Mouse (Mus musculus) liver, embryonic 15.5 days (tissue): ENCODE results near the gene Ptprm. TPM values are rescaled to one million over a fixed set of nuclear protein-coding genes. Genes with fewer than 3 reads are reported as not detected.

Experiments used
- ATAC-seq: fragments of 200-750 bp; cut with Nextera tagmentation; 2 replicates; pipeline ENCODE4 v1.8.0; 2017; ENCODE audit warnings: moderate number of reproducible peaks, mild to moderate bottlenecking, moderate library complexity; ENCODE audit not compliant: insufficient read depth
- H3K27ac ChIP-seq: fragments of 300-500 bp; sonication (generic); replicated peaks from 2 replicates; pipeline ENCODE4 v1.5.1; 2015; ENCODE audit warnings: mild to moderate bottlenecking, inconsistent platforms
- H3K27me3 ChIP-seq: fragments of 300-500 bp; sonication (generic); 2 replicates; pipeline ENCODE4 v1.6.1; 2015; ENCODE audit warnings: mild to moderate bottlenecking, inconsistent platforms
- H3K36me3 ChIP-seq: fragments of 300-500 bp; sonication (generic); replicated peaks from 2 replicates; pipeline ENCODE4 v1.6.1; 2015; ENCODE audit warnings: moderate library complexity, mild to moderate bottlenecking, inconsistent platforms
- H3K4me1 ChIP-seq: fragments of 300-500 bp; sonication (generic); replicated peaks from 2 replicates; pipeline ENCODE4 v1.6.1; 2015; ENCODE audit warnings: inconsistent platforms
- H3K4me2 ChIP-seq: fragments of 300-500 bp; sonication (generic); 2 replicates; pipeline ENCODE4 v1.6.1; 2015; ENCODE audit warnings: moderate library complexity, mild to moderate bottlenecking, inconsistent platforms
- H3K4me3 ChIP-seq: fragments of 300-500 bp; sonication (generic); replicated peaks from 2 replicates; pipeline ENCODE4 v1.5.1; 2015; ENCODE audit warnings: mild to moderate bottlenecking, inconsistent platforms
- H3K9ac ChIP-seq: fragments of 300-500 bp; sonication (generic); 2 replicates; pipeline ENCODE4 v1.6.1; 2015; ENCODE audit warnings: moderate library complexity, mild to moderate bottlenecking, inconsistent platforms
- H3K9me3 ChIP-seq: fragments of 300-500 bp; sonication (generic); replicated peaks from 2 replicates; pipeline ENCODE4 v1.6.1; 2016; ENCODE audit warnings: inconsistent platforms
- WGBS: fragments of 180-500 bp; shearing (Covaris S2); methylation state at CpG from one replicate; pipeline ENCODE4 v1.1.7; 2015; ENCODE audit warnings: mixed read lengths; ENCODE audit not compliant: insufficient replicate concordance; 5-methylcytosine and 5-hydroxymethylcytosine counted together
- polyA plus RNA-seq: library from polyadenylated mRNA; unstranded; fragments of >200 nt; fragmentation: Nextera tagmentation; extraction: Ambion mirVana; gene quantifications from 2 replicates; pipeline ENCODE4 v1.2.1, GENCODE M21; 2015

The Ptprm gene
- polyA plus RNA-seq, 1 experiment from 2014 or later: 1.4 TPM

DNA sequence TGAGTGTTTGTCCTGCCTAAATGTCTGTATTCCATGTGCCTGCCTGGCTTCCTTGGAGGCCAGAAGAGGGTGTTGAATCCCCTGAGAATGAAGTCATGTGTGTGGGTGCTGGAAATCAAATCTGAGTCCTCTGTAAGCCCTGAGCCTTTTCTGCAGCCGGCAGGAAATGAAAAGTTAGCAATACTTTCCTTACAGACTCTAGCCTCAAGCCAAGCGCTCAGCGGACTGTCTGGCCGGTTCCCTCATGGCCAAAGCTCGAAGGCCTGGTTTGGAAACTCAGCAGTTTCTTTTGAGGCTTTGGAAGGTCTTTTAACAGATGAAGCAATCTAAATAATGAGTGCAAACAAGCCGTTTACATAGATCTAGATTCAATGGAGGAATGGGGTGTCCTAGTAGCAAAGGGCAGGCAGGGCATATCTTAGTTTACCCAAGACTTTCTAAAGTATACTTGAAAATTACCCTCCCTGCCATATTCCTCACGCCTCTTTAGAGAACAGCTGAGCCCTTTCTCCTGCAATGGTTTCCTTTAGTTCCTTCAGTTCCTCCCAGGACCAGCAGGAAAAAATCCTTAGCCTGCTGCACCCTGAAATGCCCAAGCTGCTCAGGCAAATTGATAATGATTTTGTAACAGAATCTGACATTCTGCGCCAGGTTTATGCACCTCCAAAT lies 144.4 kb downstream of the Ptprm start:
- no peak for ATAC-seq

GRCm38 (mm10) chr17:67208600-67208999 lies 145.7 kb downstream of the Ptprm start:
- Histone ChIP-seq H3K36me3 (no peaks in the 10 kb centered on the region), H3K4me2 (no peak overlapping the region)

More for the DNA sequence above, 144.4 kb downstream of the Ptprm start:
- Histone ChIP-seq H3K36me3 (no peaks in the 10 kb centered on the region), H3K9me3 (no peaks in the 10 kb centered on the region), H3K9ac (no peak overlapping the region), H3K4me3 (no peak overlapping the region), H3K4me1 (no peaks in the 10 kb centered on the region), H3K27ac (no peak overlapping the region), H3K27me3 (no peaks in the 10 kb centered on the region), H3K4me2 (no peak overlapping the region)
- 53% methylated on average over 8 of the region's 8 CpGs for WGBS

GRCm38 (mm10) chr17:67206984-67207383 lies 147.3 kb downstream of the Ptprm start:
- 85% methylated on average over 4 of the region's 4 CpGs for WGBS
- no peaks in the 10 kb centered on the region for H3K36me3 ChIP-seq
- no peaks in the 10 kb centered on the region for H3K4me1 ChIP-seq

More at GRCm38 (mm10) chr17:67208600-67208999, 145.7 kb downstream of the Ptprm start:
- 34% methylated on average over 5 of the region's 5 CpGs for WGBS
- no peaks in the 10 kb centered on the region for H3K9me3 ChIP-seq
- no peaks in the 10 kb centered on the region for H3K4me1 ChIP-seq
- no peak overlapping the region for H3K9ac ChIP-seq
- H3K4me3 ChIP-seq: no peak overlapping the region
- H3K27me3 ChIP-seq: no peaks in the 10 kb centered on the region
- no peak overlapping the region for H3K27ac ChIP-seq
- ATAC-seq: no peak

GRCm38 (mm10) chr17:67201151-67201550 lies 153.1 kb downstream of the Ptprm start:
- H3K9ac ChIP-seq: no peak overlapping the region

More at GRCm38 (mm10) chr17:67206984-67207383, 147.3 kb downstream of the Ptprm start:
- no peak overlapping the region for H3K4me2 ChIP-seq
- no peak overlapping the region for H3K4me3 ChIP-seq
- no peaks in the 10 kb centered on the region for H3K9me3 ChIP-seq
- H3K27ac ChIP-seq: no peak overlapping the region
- no peak for ATAC-seq
- H3K27me3 ChIP-seq: no peaks in the 10 kb centered on the region
- no peak overlapping the region for H3K9ac ChIP-seq

GRCm38 (mm10) chr17:67193728-67194127 lies 160.5 kb downstream of the Ptprm start:
- Histone ChIP-seq H3K4me1 (no peaks in the 10 kb centered on the region), H3K9ac (no peak overlapping the region), H3K9me3 (no peaks in the 10 kb centered on the region), H3K4me3 (no peak overlapping the region), H3K4me2 (no peak overlapping the region; the same call in 1 of the 2 replicates), H3K27me3 (no peaks in the 10 kb centered on the region), H3K27ac (no peak overlapping the region), H3K36me3 (no peaks in the 10 kb centered on the region)
- no peak for ATAC-seq
- 13% methylated on average over 5 of the region's 5 CpGs for WGBS

More at GRCm38 (mm10) chr17:67201151-67201550, 153.1 kb downstream of the Ptprm start:
- no peaks in the 10 kb centered on the region for H3K36me3 ChIP-seq
- no peaks in the 10 kb centered on the region for H3K9me3 ChIP-seq
- no peak overlapping the region for H3K27ac ChIP-seq
- H3K27me3 ChIP-seq: no peaks in the 10 kb centered on the region
- WGBS: 53% methylated on average over 7 of the region's 7 CpGs
- H3K4me2 ChIP-seq: no peak overlapping the region
- H3K4me3 ChIP-seq: no peak overlapping the region
- no peaks in the 10 kb centered on the region for H3K4me1 ChIP-seq
- no peak for ATAC-seq

DNA sequence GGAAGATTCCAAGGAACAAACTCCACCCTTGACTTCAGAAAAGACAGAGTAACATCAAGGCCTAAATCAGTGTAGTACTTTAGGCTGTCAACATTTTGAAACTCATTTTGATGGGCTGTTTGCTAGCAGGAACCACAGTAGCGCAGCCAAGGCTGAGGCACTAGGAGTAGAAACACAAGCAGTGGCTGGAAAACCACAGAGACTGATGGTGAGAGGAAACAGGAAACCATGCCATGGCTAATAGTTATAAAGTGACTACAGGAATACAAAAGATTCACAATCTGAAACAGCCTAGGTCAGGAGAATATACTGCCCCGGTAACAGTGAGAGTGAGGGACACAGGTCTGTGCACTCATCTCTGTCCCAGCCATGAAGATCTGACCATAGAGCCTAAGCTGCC lies 165.7 kb downstream of the Ptprm start:
- H3K9me3 ChIP-seq: no peaks in the 10 kb centered on the region
- no peaks in the 10 kb centered on the region for H3K36me3 ChIP-seq
- H3K27me3 ChIP-seq: no peaks in the 10 kb centered on the region
- no peak overlapping the region for H3K9ac ChIP-seq
- H3K4me2 ChIP-seq: no peak overlapping the region
- no peak overlapping the region for H3K4me3 ChIP-seq
- 28% methylated on average over 2 of the region's 2 CpGs for WGBS
- no peak for ATAC-seq
- H3K27ac ChIP-seq: no peak overlapping the region
- no peaks in the 10 kb centered on the region for H3K4me1 ChIP-seq

DNA sequence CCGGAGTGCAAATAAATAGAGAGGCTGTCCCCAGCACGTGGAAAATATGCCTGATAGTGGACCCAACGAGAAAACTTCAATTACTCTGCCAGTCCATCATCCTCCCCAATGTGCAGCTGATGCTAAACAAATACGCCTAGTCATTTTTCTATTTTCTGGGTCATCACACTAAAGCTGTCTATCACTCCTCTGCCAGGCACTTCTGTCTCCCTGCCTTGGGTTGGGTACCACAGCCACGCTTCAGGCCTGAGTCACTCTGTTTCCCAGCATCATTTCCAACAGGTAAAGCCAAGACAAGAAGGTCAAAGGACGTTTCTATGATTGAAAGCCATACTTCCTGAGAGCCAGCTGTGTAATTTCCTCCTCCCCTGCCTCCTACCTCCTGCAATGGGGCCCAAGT lies 167.4 kb downstream of the Ptprm start:
- no peaks in the 10 kb centered on the region for H3K27me3 ChIP-seq
- no peak for ATAC-seq
- no peak overlapping the region for H3K4me3 ChIP-seq
- H3K4me2 ChIP-seq: no peak overlapping the region
- H3K36me3 ChIP-seq: no peaks in the 10 kb centered on the region
- no peaks in the 10 kb centered on the region for H3K9me3 ChIP-seq
- no peaks in the 10 kb centered on the region for H3K4me1 ChIP-seq
- H3K27ac ChIP-seq: no peak overlapping the region
- 46% methylated on average over 6 of the region's 6 CpGs for WGBS
- no peak overlapping the region for H3K9ac ChIP-seq

GRCm38 (mm10) chr17:67185942-67186341 lies 168.3 kb downstream of the Ptprm start:
- Histone ChIP-seq H3K36me3 (no peaks in the 10 kb centered on the region), H3K27me3 (no peaks in the 10 kb centered on the region), H3K4me1 (no peaks in the 10 kb centered on the region), H3K9me3 (no peaks in the 10 kb centered on the region), H3K9ac (no peak overlapping the region), H3K27ac (no peak overlapping the region), H3K4me3 (no peak overlapping the region), H3K4me2 (no peak overlapping the region)
- ATAC-seq: no peak
- WGBS: 59% methylated on average over 6 of the region's 6 CpGs

DNA sequence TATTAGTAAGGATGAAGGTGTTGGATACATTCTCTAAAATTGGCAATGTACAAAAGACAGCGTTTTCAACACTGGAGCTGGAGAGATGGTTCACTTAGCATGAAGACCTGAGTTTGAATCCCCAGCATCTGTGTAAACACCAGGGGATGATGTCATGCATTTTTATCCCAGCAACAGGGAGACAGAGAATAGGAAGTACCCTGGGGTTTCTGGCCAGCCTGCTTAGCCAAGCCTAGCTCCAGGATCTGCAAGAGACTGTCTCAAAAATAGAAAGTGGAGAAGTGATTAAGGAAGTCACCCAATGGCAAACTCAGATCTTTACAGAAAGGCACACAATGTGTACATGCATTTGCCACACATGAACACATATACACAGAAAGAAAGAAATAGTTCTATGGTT lies 174.8 kb downstream of the Ptprm start:
- no peaks in the 10 kb centered on the region for H3K9me3 ChIP-seq
- H3K27ac ChIP-seq: no peak overlapping the region
- H3K4me3 ChIP-seq: no peak overlapping the region
- 72% methylated on average over 1 of the region's 1 CpGs for WGBS
- no peak overlapping the region for H3K9ac ChIP-seq
- ATAC-seq: no peak
- H3K4me1 ChIP-seq: no peaks in the 10 kb centered on the region
- no peaks in the 10 kb centered on the region for H3K36me3 ChIP-seq
- no peak overlapping the region for H3K4me2 ChIP-seq
- no peaks in the 10 kb centered on the region for H3K27me3 ChIP-seq

DNA sequence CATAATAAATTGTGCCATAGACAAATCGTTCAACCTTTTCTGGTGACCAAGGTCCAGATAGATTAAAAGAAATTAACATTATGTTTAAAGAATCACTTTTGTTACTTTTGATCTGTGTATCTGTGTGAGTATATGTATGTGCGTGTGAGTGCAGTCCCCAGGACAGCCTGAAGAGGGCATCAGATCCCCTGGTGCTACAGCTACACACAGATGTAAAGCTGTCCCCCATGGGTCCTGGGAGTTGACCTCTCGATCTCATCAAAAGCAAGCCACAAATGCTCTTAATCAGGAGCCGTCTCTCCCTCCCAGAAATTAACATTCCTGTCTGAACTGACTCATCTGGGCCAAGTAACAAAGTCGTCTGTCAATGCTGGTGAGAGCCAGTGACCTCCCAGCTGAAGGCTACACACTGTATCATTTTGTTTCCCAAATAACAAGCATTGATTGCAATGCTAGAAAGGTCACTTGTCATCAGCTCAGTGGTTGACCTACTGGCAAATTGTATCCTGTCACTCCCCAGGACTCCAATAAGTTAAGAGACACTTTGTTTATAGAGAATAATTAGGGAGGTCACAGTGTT lies 175.5 kb downstream of the Ptprm start:
- Histone ChIP-seq H3K27ac (no peak overlapping the region), H3K36me3 (no peaks in the 10 kb centered on the region), H3K27me3 (no peaks in the 10 kb centered on the region), H3K4me3 (no peak overlapping the region), H3K4me2 (no peak overlapping the region), H3K9me3 (no peaks in the 10 kb centered on the region), H3K4me1 (no peaks in the 10 kb centered on the region), H3K9ac (no peak overlapping the region)
- no peak for ATAC-seq
- WGBS: 64% methylated on average over 5 of the region's 5 CpGs

DNA sequence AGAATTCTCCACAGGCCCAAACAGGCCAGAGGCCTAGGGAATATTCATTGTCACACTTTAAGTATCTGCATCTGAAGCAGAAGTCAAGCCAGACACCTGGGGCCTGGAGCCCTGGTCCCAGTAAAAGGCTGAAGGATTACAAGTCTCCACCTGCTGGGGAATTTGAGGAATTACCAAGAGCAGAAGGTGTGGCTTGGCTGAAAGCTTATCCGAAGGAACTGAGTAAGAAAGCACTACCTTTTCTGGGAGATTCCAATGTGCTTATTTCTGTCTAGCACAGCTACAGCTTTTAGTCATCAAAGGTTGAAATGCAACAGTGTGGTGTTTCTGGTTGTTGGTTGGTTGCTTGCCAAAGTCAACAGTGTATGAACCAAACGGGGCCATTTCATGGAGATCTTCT lies 178.4 kb downstream of the Ptprm start:
- WGBS: 34% methylated on average over 2 of the region's 2 CpGs
- no peaks in the 10 kb centered on the region for H3K36me3 ChIP-seq
- no peak overlapping the region for H3K9ac ChIP-seq
- ATAC-seq: no peak
- H3K4me2 ChIP-seq: no peak overlapping the region
- H3K9me3 ChIP-seq: no peaks in the 10 kb centered on the region
- no peak overlapping the region for H3K27ac ChIP-seq
- no peaks in the 10 kb centered on the region for H3K27me3 ChIP-seq
- H3K4me1 ChIP-seq: no peaks in the 10 kb centered on the region
- H3K4me3 ChIP-seq: no peak overlapping the region

DNA sequence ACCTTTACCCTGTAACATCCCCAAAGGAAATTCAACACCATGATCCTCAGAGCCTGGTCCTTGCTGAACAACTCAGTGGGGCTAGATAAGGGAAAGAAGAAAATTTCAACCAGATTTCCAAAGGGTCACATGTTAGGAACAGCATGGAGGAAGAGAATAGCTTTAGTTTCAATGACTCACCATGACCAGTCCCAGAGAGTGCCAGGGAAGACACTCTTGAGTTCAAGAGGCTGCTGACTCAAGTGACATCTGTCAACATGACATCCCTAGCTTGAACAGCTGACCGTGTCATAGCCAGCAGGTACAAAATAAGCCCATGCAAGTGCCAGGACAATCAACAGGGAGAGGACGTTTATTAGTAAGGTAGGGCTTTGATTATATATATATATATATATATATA lies 182.9 kb downstream of the Ptprm start:
- H3K4me1 ChIP-seq: no peaks in the 10 kb centered on the region
- no peak overlapping the region for H3K27ac ChIP-seq
- no peaks in the 10 kb centered on the region for H3K9me3 ChIP-seq
- no peak overlapping the region for H3K4me2 ChIP-seq
- no peak for ATAC-seq
- H3K4me3 ChIP-seq: no peak overlapping the region
- no peaks in the 10 kb centered on the region for H3K27me3 ChIP-seq
- no peak overlapping the region for H3K9ac ChIP-seq
- no peaks in the 10 kb centered on the region for H3K36me3 ChIP-seq
- WGBS: 59% methylated on average over 2 of the region's 2 CpGs
